ENCODE assay signal across 8 mouse cellular contexts in the genomic region with DNA sequence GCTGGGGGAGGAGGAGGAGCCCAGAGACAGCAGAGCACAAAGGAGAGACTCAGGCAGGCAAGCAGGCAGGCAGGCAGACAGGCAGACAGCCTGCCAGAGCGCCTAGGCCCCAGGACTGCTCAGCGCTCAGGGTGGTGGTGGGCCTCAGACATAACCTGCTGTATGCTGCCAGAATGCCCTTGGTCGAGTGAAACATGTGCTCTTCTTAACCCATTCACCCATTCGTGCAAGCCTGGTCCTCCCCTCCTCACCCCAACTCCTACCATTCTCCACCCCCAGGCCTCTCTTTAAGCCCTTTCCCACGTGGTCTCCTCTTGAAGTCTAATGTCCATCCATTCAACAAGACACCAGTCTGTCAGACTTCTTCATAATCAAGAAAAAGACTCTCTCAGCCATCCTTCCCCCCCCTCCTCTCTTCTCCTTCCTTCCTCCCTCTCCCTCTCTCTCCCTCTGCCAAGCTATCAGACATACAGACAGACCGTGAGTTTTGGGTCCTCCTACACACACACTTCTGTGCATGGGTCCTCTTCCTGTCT. TPM values are rescaled to one million over a fixed set of nuclear protein-coding genes. Genes with fewer than 3 reads are reported as not detected.
DNase-seq lines count a peak whose midpoint lies in the region; ATAC-seq and TF ChIP-seq lines count a peak whose summit lies in the region.

No protein-coding gene starts in this region.

- intact Hi-C loops in left cerebral cortex, adult 2 months (cut with DNase I), result no loop called here

- no peaks in the 10 kb centered on the region for H3K36me3 ChIP-seq in lung, embryonic 14.5 days (ENCODE audit: insufficient read depth)
- no peaks in the 10 kb centered on the region for H3K36me3 ChIP-seq in heart, postnatal 0 days (replicated peaks; ENCODE audit: control insufficient read depth, insufficient read depth, low read length)
- H3K36me3 ChIP-seq in midbrain, embryonic 13.5 days, result no peaks in the 10 kb centered on the region

- no peak for ATAC-seq in lung, embryonic 14.5 days (ENCODE audit: insufficient read depth)
- no peak for ATAC-seq in heart, postnatal 0 days (ENCODE audit: insufficient read depth, low read depth)
- peak; percentile 53 for ATAC-seq in midbrain, embryonic 13.5 days
- ATAC-seq in monocyte, adult 5-6 weeks (replicated peaks; ENCODE audit: insufficient number of reproducible peaks, low FRiP score, low TSS enrichment, poor library complexity, severe bottlenecking), result no peak

- H3K4me2 ChIP-seq in lung, embryonic 14.5 days, result peak overlapping the region; percentile 77
- peak overlapping the region; percentile 96 for H3K4me2 ChIP-seq in heart, postnatal 0 days (ENCODE audit: low read depth, low read length)
- H3K4me2 ChIP-seq in midbrain, embryonic 13.5 days (replicated peaks), result peak overlapping the region; percentile 100

- WGBS in lung, embryonic 14.5 days, result under 1% methylated on average over 6 of the region's 6 CpGs
- 6% methylated on average over 6 of the region's 6 CpGs for WGBS in heart, postnatal 0 days
- 2% methylated on average over 6 of the region's 6 CpGs for WGBS in midbrain, embryonic 13.5 days

- H3K27me3 ChIP-seq in lung, embryonic 14.5 days (ENCODE audit: insufficient read depth, low read length), result no peaks in the 10 kb centered on the region
- H3K27me3 ChIP-seq in heart, postnatal 0 days (ENCODE audit: control insufficient read depth, insufficient read depth, low read length), result no peaks in the 10 kb centered on the region
- H3K27me3 ChIP-seq in midbrain, embryonic 13.5 days, result no peaks in the 10 kb centered on the region

- H3K27ac ChIP-seq in lung, embryonic 14.5 days (ENCODE audit: low read depth), result peak overlapping the region; percentile 99
- peak overlapping the region; percentile 99 for H3K27ac ChIP-seq in heart, postnatal 0 days (ENCODE audit: low read depth)
- H3K27ac ChIP-seq in left cerebral cortex, adult 2 months, result peak overlapping the region; percentile 88
- H3K27ac ChIP-seq in midbrain, embryonic 13.5 days, result peak overlapping the region; percentile 98

- no peak for TF ChIP-seq EP300 in heart, postnatal 0 days (IDR thresholded peaks at IDR 0.05; ENCODE audit: low read depth)

- no peaks in the 10 kb centered on the region for H3K9me3 ChIP-seq in lung, embryonic 14.5 days (ENCODE audit: low read depth, low read length)
- no peaks in the 10 kb centered on the region for H3K9me3 ChIP-seq in heart, postnatal 0 days (replicated peaks; ENCODE audit: control insufficient read depth, low read length)
- H3K9me3 ChIP-seq in midbrain, embryonic 13.5 days, result no peaks in the 10 kb centered on the region

- peak; percentile 55 for DNase-seq in lung, embryonic 14.5 days
- DNase-seq in lung, adult 18-20 months, result no peak
- peak; percentile 45 to 48 for DNase-seq in cerebellum, postnatal 14 days
- no peak for DNase-seq in heart, postnatal 0 days (ENCODE audit: low spot score)
- DNase-seq in left cerebral cortex, adult 2 months (ENCODE audit: extremely low spot score in 1 of 2, low spot score in 2 of 2), result peak in 1 of 2 experiments; percentile 58
- peak; percentile 70 for DNase-seq in thymus, postnatal 0 days (ENCODE audit: low spot score)

- TF ChIP-seq CTCF in lung, embryonic 14.5 days (IDR thresholded peaks at IDR 0.05; ENCODE audit: low read depth), result no peak
- no peak for TF ChIP-seq CTCF in heart, postnatal 0 days (IDR thresholded peaks at IDR 0.05; ENCODE audit: low read depth)
- no peak for TF ChIP-seq CTCF in left cerebral cortex, adult 2 months (IDR thresholded peaks at IDR 0.05)

- H3K9ac ChIP-seq in lung, embryonic 14.5 days, result peak overlapping the region; percentile 62
- peak overlapping the region; percentile 54; the same call in 1 of the 2 replicates for H3K9ac ChIP-seq in heart, postnatal 0 days (replicated peaks; ENCODE audit: low read depth, low read length)
- H3K9ac ChIP-seq in midbrain, embryonic 13.5 days (replicated peaks), result peak overlapping the region; percentile 99

- peaks cover 40% of the 10 kb centered on the region for H3K4me1 ChIP-seq in lung, embryonic 14.5 days (ENCODE audit: insufficient read depth)
- H3K4me1 ChIP-seq in heart, postnatal 0 days (ENCODE audit: control insufficient read depth, insufficient read depth), result peaks cover 63% of the 10 kb centered on the region
- peaks cover 72% of the 10 kb centered on the region for H3K4me1 ChIP-seq in midbrain, embryonic 13.5 days (replicated peaks)

- peak overlapping the region; percentile 88 for H3K4me3 ChIP-seq in lung, embryonic 14.5 days (ENCODE audit: low read depth, low read length)
- H3K4me3 ChIP-seq in heart, postnatal 0 days (ENCODE audit: low read depth, low read length), result peak overlapping the region; percentile 98
- peak overlapping the region; percentile 70 for H3K4me3 ChIP-seq in left cerebral cortex, adult 2 months
- H3K4me3 ChIP-seq in midbrain, embryonic 13.5 days (replicated peaks), result peak overlapping the region; percentile 97

RNA-seq across cellular contexts. Expression of a gene that starts 2.1 kb away (rescaled TPM):
- polyA plus RNA-seq in lung, embryonic 14.5 days (2014; fragmentation: Nextera tagmentation; extraction: Ambion mirVana), result 53.7 and 55.1 TPM in 2 replicates
- total RNA-seq in heart, postnatal 0 days (2014; rRNA removed; ENCODE audit: low replicate concordance), result 6.3 and 6.8 TPM in 2 replicates
- polyA plus RNA-seq in heart, postnatal 0 days (2015; fragmentation: Nextera tagmentation; extraction: Ambion mirVana), result 5.1 and 6.5 TPM in 2 replicates
- total RNA-seq in left cerebral cortex, adult 2 months (2021), result 10 to 100 TPM; 29.0 to 31.8 TPM
- 20.5 and 21.8 TPM in 2 replicates for polyA plus RNA-seq in midbrain, embryonic 13.5 days (2015; fragmentation: Nextera tagmentation; extraction: Ambion mirVana)
- 11.6 and 12.8 TPM in 2 replicates for polyA plus RNA-seq in thymus, postnatal 0 days (2015; fragmentation: Nextera tagmentation; extraction: Ambion mirVana)
- total RNA-seq in monocyte, adult 5-6 weeks (2017), result 4.4 to 21.4 TPM (median 6.6 TPM) in 3 replicates

RNA-seq across cellular contexts. Expression of a gene that starts 2.5 kb away (rescaled TPM):
- polyA plus RNA-seq in lung, embryonic 14.5 days (2014; fragmentation: Nextera tagmentation; extraction: Ambion mirVana), result 86.7 and 87.7 TPM in 2 replicates
- 72.3 and 79.3 TPM in 2 replicates for total RNA-seq in heart, postnatal 0 days (2014; rRNA removed; ENCODE audit: low replicate concordance)
- polyA plus RNA-seq in heart, postnatal 0 days (2015; fragmentation: Nextera tagmentation; extraction: Ambion mirVana), result 52.1 and 59.3 TPM in 2 replicates
- 100 to 1,000 TPM; 111 to 117 TPM for total RNA-seq in left cerebral cortex, adult 2 months (2021)
- polyA plus RNA-seq in midbrain, embryonic 13.5 days (2015; fragmentation: Nextera tagmentation; extraction: Ambion mirVana), result 121 and 140 TPM in 2 replicates
- 140 and 157 TPM in 2 replicates for polyA plus RNA-seq in thymus, postnatal 0 days (2015; fragmentation: Nextera tagmentation; extraction: Ambion mirVana)
- total RNA-seq in monocyte, adult 5-6 weeks (2017), result 90.1 to 143 TPM (median 108 TPM) in 3 replicates

RNA-seq across cellular contexts. Expression of a gene that starts 33.1 kb away (rescaled TPM):
- 99.3 and 105 TPM in 2 replicates for polyA plus RNA-seq in lung, embryonic 14.5 days (2014; fragmentation: Nextera tagmentation; extraction: Ambion mirVana)
- 11.0 and 19.7 TPM in 2 replicates for total RNA-seq in heart, postnatal 0 days (2014; rRNA removed; ENCODE audit: low replicate concordance)
- polyA plus RNA-seq in heart, postnatal 0 days (2015; fragmentation: Nextera tagmentation; extraction: Ambion mirVana), result 22.7 and 28.1 TPM in 2 replicates
- 10 to 100 TPM; 45.0 to 51.0 TPM for total RNA-seq in left cerebral cortex, adult 2 months (2021)
- 82.9 and 85.4 TPM in 2 replicates for polyA plus RNA-seq in midbrain, embryonic 13.5 days (2015; fragmentation: Nextera tagmentation; extraction: Ambion mirVana)
- 90.2 and 102 TPM in 2 replicates for polyA plus RNA-seq in thymus, postnatal 0 days (2015; fragmentation: Nextera tagmentation; extraction: Ambion mirVana)
- total RNA-seq in monocyte, adult 5-6 weeks (2017), result 30.2 to 54.5 TPM (median 30.5 TPM) in 3 replicates

RNA-seq across cellular contexts. Expression of a gene that starts 39.2 kb away (rescaled TPM):
- polyA plus RNA-seq in lung, embryonic 14.5 days (2014; fragmentation: Nextera tagmentation; extraction: Ambion mirVana), result 6.0 and 6.5 TPM in 2 replicates
- 9.7 and 12.1 TPM in 2 replicates for total RNA-seq in heart, postnatal 0 days (2014; rRNA removed; ENCODE audit: low replicate concordance)
- polyA plus RNA-seq in heart, postnatal 0 days (2015; fragmentation: Nextera tagmentation; extraction: Ambion mirVana), result 5.6 and 6.3 TPM in 2 replicates
- 1 to 10 TPM; 6.0 to 7.4 TPM for total RNA-seq in left cerebral cortex, adult 2 months (2021)
- 2.0 TPM in 2 replicates for polyA plus RNA-seq in midbrain, embryonic 13.5 days (2015; fragmentation: Nextera tagmentation; extraction: Ambion mirVana)
- 7.5 and 8.0 TPM in 2 replicates for polyA plus RNA-seq in thymus, postnatal 0 days (2015; fragmentation: Nextera tagmentation; extraction: Ambion mirVana)
- 4.3 to 14.7 TPM (median 6.0 TPM) in 3 replicates for total RNA-seq in monocyte, adult 5-6 weeks (2017)

RNA-seq across cellular contexts. Expression of a gene that starts 44.3 kb away (rescaled TPM):
- polyA plus RNA-seq in lung, embryonic 14.5 days (2014; fragmentation: Nextera tagmentation; extraction: Ambion mirVana), result 16.0 and 17.8 TPM in 2 replicates
- 7.0 and 11.4 TPM in 2 replicates for total RNA-seq in heart, postnatal 0 days (2014; rRNA removed; ENCODE audit: low replicate concordance)
- 10.4 and 11.1 TPM in 2 replicates for polyA plus RNA-seq in heart, postnatal 0 days (2015; fragmentation: Nextera tagmentation; extraction: Ambion mirVana)
- 10 to 100 TPM; 19.4 to 20.9 TPM for total RNA-seq in left cerebral cortex, adult 2 months (2021)
- polyA plus RNA-seq in midbrain, embryonic 13.5 days (2015; fragmentation: Nextera tagmentation; extraction: Ambion mirVana), result 22.1 and 23.4 TPM in 2 replicates
- 10.4 and 10.7 TPM in 2 replicates for polyA plus RNA-seq in thymus, postnatal 0 days (2015; fragmentation: Nextera tagmentation; extraction: Ambion mirVana)
- total RNA-seq in monocyte, adult 5-6 weeks (2017), result 7.5 to 16.0 TPM (median 11.5 TPM) in 3 replicates

Comparison
In these comparisons a context has a peak if more than half of its experiments do, and no peak if none do; other contexts are left out.
1. DNase-seq: peak in lung, embryonic 14.5 days (single experiment), cerebellum, postnatal 14 days (2 of 2) and thymus, postnatal 0 days (single experiment); none in lung, adult 18-20 months (0 of 2) and heart, postnatal 0 days (single experiment).
2. Peak in every context shown above with its lines, with median percentiles within 50 percentile points of each other: H3K27ac ChIP-seq, H3K4me2 ChIP-seq, H3K4me3 ChIP-seq and H3K9ac ChIP-seq.